Mouse (Mus musculus): ENCODE data around the gene Spata19. TPM values are rescaled to one million over a fixed set of nuclear protein-coding genes. Genes with fewer than 3 reads are reported as not detected.

The Spata19 gene
- polyA plus RNA-seq (2012) = not detected in 2 replicates

GRCm38 (mm10) chr9:27396500-27396899 is at the start of gene Spata19:
TSS of gene Spata19 (plus strand) at chr9:27396800.

Other genes with a start within 250 kb of the Spata19 start
- 0.10 and 0.43 TPM in 2 replicates for gene Jam3, start 241.4 kb upstream of the Spata19 start, polyA plus RNA-seq (2012)
- gene Igsf9b, start 97.6 kb upstream of the Spata19 start, polyA plus RNA-seq (2012) = 0.07 and 0.17 TPM in 2 replicates